Comparison of ENCODE assay signal across 12 mouse cellular contexts in the genomic region with DNA sequence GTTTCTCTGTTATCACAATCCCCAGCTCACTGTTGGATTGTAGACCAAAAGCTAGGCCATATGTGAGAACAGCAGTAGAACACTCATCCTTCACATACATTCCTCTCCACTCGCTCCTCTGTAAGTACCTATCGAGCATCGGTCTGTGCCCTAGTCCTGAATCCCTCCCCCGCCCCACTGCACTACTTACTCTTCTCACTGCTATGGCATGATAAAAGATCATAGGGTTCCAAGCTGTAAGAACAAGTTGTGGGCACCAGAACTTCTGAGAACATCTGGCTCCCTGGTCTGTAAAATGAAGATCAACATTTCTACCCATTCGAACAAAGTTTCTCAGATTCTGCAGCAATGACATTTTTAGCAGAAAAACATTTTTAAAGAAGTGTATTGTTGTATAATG. TPM values are rescaled to one million over a fixed set of nuclear protein-coding genes. Genes with fewer than 3 reads are reported as not detected.
DNase-seq lines count a peak whose midpoint lies in the region; ATAC-seq and TF ChIP-seq lines count a peak whose summit lies in the region.
"Had no signal": no experiment of that assay in that cellular context is flagged by ENCODE, and none has a peak within 500 bp of the region (broad histone marks: within the 10 kb centered on the region; RNA-seq: fewer than 3 reads in every experiment).

A gene (minus strand): TSS at position 101 of the 400 bp plus-strand sequence.

- H3K27ac ChIP-seq in liver, adult 2 months (replicated peaks; ENCODE audit: insufficient read depth, low read depth, low read length): peak within 1 kb of the TSS; percentile 60
- H3K27ac ChIP-seq in bone marrow macrophage, adult 2 months (ENCODE audit: insufficient read depth, low read depth, low read length): peak within 1 kb of the TSS; percentile 70
- H3K27ac ChIP-seq: hindbrain, embryonic 10.5 days had no signal

- DNase-seq in liver, adult 2 months (ENCODE audit: extremely low read depth, low read depth, low spot score): no peak
- DNase-seq in liver: no peak
- no peak for DNase-seq in G1E (ENCODE audit: low spot score)
- DNase-seq in right cerebral cortex, postnatal 10 days (ENCODE audit: low spot score in 2 of 2): no peak
- no peak for DNase-seq in cerebellum, postnatal 36 days
- DNase-seq: cerebellum, adult 8-10 months; lung, embryonic 14.5 days; thymus, postnatal 4 days had no signal

- WGBS in liver, adult 2 months: 84% methylated on average over 5 of the region's 5 CpGs

- ATAC-seq in G1E (ENCODE audit: extremely low read depth, insufficient number of reproducible peaks, low FRiP score, poor library complexity, severe bottlenecking): no peak
- no peak for ATAC-seq in megakaryocyte, adult 5-6 weeks (ENCODE audit: poor library complexity, severe bottlenecking)

- peak within 1 kb of the TSS; percentile 38 for H3K4me3 ChIP-seq in liver, adult 2 months (ENCODE audit: insufficient read depth, low read depth, low read length)
- H3K4me3 ChIP-seq in G1E (ENCODE audit: low read depth, low read length): peak within 1 kb of the TSS; percentile 66
- peak within 1 kb of the TSS; percentile 65 for H3K4me3 ChIP-seq in bone marrow macrophage, adult 2 months (ENCODE audit: insufficient read depth, low read length)
- H3K4me3 ChIP-seq: hindbrain, embryonic 10.5 days had no signal

- H3K27me3 ChIP-seq in liver, adult 2 months (ENCODE audit: control insufficient read depth, insufficient read depth, low read length): no peaks in the 10 kb centered on the region
- H3K27me3 ChIP-seq in G1E (ENCODE audit: insufficient read depth, low read length): peaks cover 16% of the 10 kb centered on the region; the same call in 1 of the 2 replicates

- peak within 1 kb of the TSS; percentile 34 for H3K9ac ChIP-seq in liver, adult 2 months (ENCODE audit: low read depth, low read length)
- H3K9ac ChIP-seq: lung, embryonic 14.5 days had no signal

- no peak for TF ChIP-seq POLR2A in liver, adult 2 months (IDR thresholded peaks at IDR 0.05; ENCODE audit: extremely low read depth, insufficient read depth, low read length)
- no peak for TF ChIP-seq POLR2A in bone marrow macrophage, adult 2 months (IDR thresholded peaks at IDR 0.05; ENCODE audit: borderline replicate concordance, low read depth, low read length)

- H3K79me2 ChIP-seq in liver, adult 2 months (ENCODE audit: control insufficient read depth, insufficient read depth, low read length): no peaks in the 10 kb centered on the region

- no peaks in the 10 kb centered on the region for H3K9me3 ChIP-seq in G1E (replicated peaks)
- H3K9me3 ChIP-seq: hindbrain, embryonic 10.5 days had no signal

- H3K4me1 ChIP-seq in liver, adult 2 months (ENCODE audit: control insufficient read depth, insufficient read depth, low read length): peaks cover 10% of the 10 kb centered on the region
- peaks cover 30% of the 10 kb centered on the region for H3K4me1 ChIP-seq in G1E (ENCODE audit: insufficient read depth, low read depth, low read length)
- H3K4me1 ChIP-seq in bone marrow macrophage, adult 2 months (ENCODE audit: control insufficient read depth, insufficient read depth, low read length): peaks cover 45% of the 10 kb centered on the region
- H3K4me1 ChIP-seq: hindbrain, embryonic 10.5 days had no signal

- no peaks in the 10 kb centered on the region; the same call in 1 of the 2 replicates for H3K36me3 ChIP-seq in liver, adult 2 months (ENCODE audit: control insufficient read depth, insufficient read depth, low read length)
- no peaks in the 10 kb centered on the region for H3K36me3 ChIP-seq in G1E (replicated peaks)
- H3K36me3 ChIP-seq: hindbrain, embryonic 10.5 days had no signal

- no peak for TF ChIP-seq CTCF in liver, adult 2 months (IDR thresholded peaks at IDR 0.05; ENCODE audit: low read depth, low read length)
- no peak for TF ChIP-seq CTCF in G1E (IDR thresholded peaks at IDR 0.05; ENCODE audit: low read depth, low read length)
- no peak for TF ChIP-seq CTCF in bone marrow macrophage, adult 2 months (IDR thresholded peaks at IDR 0.05; ENCODE audit: low read depth, low read length)

RNA-seq across cellular contexts. Expression of the gene that starts here (rescaled TPM):
- 56.6 and 68.7 TPM in 2 replicates for total RNA-seq in liver, adult 2 months (2014; rRNA removed)
- 18.6 and 34.9 TPM in 2 replicates for polyA plus RNA-seq in liver, adult 2 months (2012; rRNA removed)
- total RNA-seq in G1E (2014; fragmentation: Nextera tagmentation) (5.5 and 5.8 TPM in 2 replicates), G1E (2017) (20.5 and 22.1 TPM in 2 replicates)
- polyA plus RNA-seq in G1E (2012): 0.24 and 0.46 TPM in 2 replicates
- polyA plus RNA-seq in bone marrow macrophage, adult 2 months (2012; ENCODE audit: insufficient read depth, insufficient read length, missing spikeins): 270 and 276 TPM in 2 replicates
- 226 and 271 TPM in 2 replicates for total RNA-seq in megakaryocyte, adult 5-6 weeks (2015)
- total RNA-seq in megakaryocyte, adult 5-6 weeks (2017): 174 and 196 TPM in 2 replicates
- polyA plus RNA-seq: midbrain, embryonic 11.5 days had no signal

Comparison
In these comparisons a context has a peak if more than half of its experiments do, and no peak if none do; other contexts are left out.
1. RNA of the gene that starts here (polyA plus RNA-seq): 270 to 276 TPM in bone marrow macrophage, adult 2 months and 18.6 to 34.9 TPM in liver, adult 2 months; 0.24 to 0.46 TPM in G1E; every median in the first group is over 10 times any median in the second.
2. Peak in every context shown above with its lines, with median percentiles within 50 percentile points of each other: H3K4me3 ChIP-seq.